Mouse (Mus musculus) stomach, postnatal 0 days (tissue): Measurements from ENCODE around the gene Grem2. TPM values are rescaled to one million over a fixed set of nuclear protein-coding genes. Genes with fewer than 3 reads are reported as not detected.

ENCODE experiments used
- ATAC-seq: fragments of 200-750 bp; cut with Nextera tagmentation; 2 replicates; pipeline ENCODE4 v1.8.0; 2017; ENCODE audit not compliant: low FRiP score, low TSS enrichment
- DNase-seq: peaks from one replicate; pipeline ENCODE4 v3.0.0-alpha.2; 2016; ENCODE audit warnings: low spot score
- H3K27ac ChIP-seq: fragments of 300-500 bp; sonication (generic); replicated peaks from 2 replicates; pipeline ENCODE4 v1.5.1; 2014; ENCODE audit warnings: mild to moderate bottlenecking, control low read depth
- H3K27me3 ChIP-seq: fragments of 300-500 bp; sonication (generic); 2 replicates; pipeline ENCODE4 v1.6.1; 2014; ENCODE audit warnings: low read length; ENCODE audit not compliant: control insufficient read depth, insufficient read depth
- H3K36me3 ChIP-seq: fragments of 300-500 bp; sonication (generic); 2 replicates; pipeline ENCODE4 v1.6.1; 2014; ENCODE audit warnings: low read length, mixed read lengths; ENCODE audit not compliant: control insufficient read depth, insufficient read depth
- H3K4me1 ChIP-seq: fragments of 300-500 bp; sonication (generic); replicated peaks from 2 replicates; pipeline ENCODE4 v1.6.1; 2014; ENCODE audit warnings: antibody characterized with exemption; ENCODE audit not compliant: control insufficient read depth, insufficient read depth
- H3K4me2 ChIP-seq: fragments of 300-500 bp; sonication (generic); replicated peaks from 2 replicates; pipeline ENCODE4 v1.6.1; 2014; ENCODE audit warnings: low read depth, mild to moderate bottlenecking, control low read depth, moderate library complexity
- H3K4me3 ChIP-seq: fragments of 300-500 bp; sonication (generic); 2 replicates; pipeline ENCODE4 v1.5.1; 2014; ENCODE audit warnings: low read depth, low read length, control low read depth
- H3K9ac ChIP-seq: fragments of 300-500 bp; sonication (generic); 2 replicates; pipeline ENCODE4 v1.6.1; 2014; ENCODE audit warnings: mild to moderate bottlenecking, low read length, control low read depth, mixed read lengths
- H3K9me3 ChIP-seq: fragments of 300-500 bp; sonication (generic); 2 replicates; pipeline ENCODE4 v1.6.1; 2016; ENCODE audit warnings: low read length; ENCODE audit not compliant: control insufficient read depth
- CTCF ChIP-seq: IDR thresholded peaks from 2 replicates; pipeline ENCODE4 v1.5.1; 2016; ENCODE audit warnings: antibody characterized with exemption, low read depth, mild to moderate bottlenecking, moderate library complexity
- EP300 ChIP-seq: optimal IDR thresholded peaks from 2 replicates; pipeline ENCODE3; 2016; ENCODE audit warnings: antibody characterized with exemption
- WGBS: fragments of 180-500 bp; shearing (Covaris S2); extraction: QIAGEN DNeasy Blood & Tissue Kit; methylation state at CpG from one replicate; pipeline ENCODE4 v1.1.7; 2014; 5-methylcytosine and 5-hydroxymethylcytosine counted together
- polyA plus RNA-seq: library from polyadenylated mRNA; unstranded; fragments of >200 nt; fragmentation: Nextera tagmentation; extraction: Ambion mirVana; gene quantifications from 2 replicates; pipeline ENCODE4 v1.2.1, GENCODE M21; 2015

Gene Grem2
- polyA plus RNA-seq, 1 experiment from 2014 or later = 5.4 TPM

- Histone ChIP-seq H3K36me3 (no peaks in the 10 kb centered on the region), H3K27ac (no peak overlapping the region), H3K4me1 (no peaks in the 10 kb centered on the region), H3K4me3 (no peak overlapping the region), H3K9me3 (no peaks in the 10 kb centered on the region), H3K27me3 (no peaks in the 10 kb centered on the region), H3K9ac (no peak overlapping the region), H3K4me2 (no peak overlapping the region)
- WGBS = 76% methylated on average over 5 of the region's 5 CpGs
- ATAC-seq (no peak), DNase-seq (no peak)
- peak; percentile 50 for TF ChIP-seq CTCF
- TF ChIP-seq EP300 = no peak
These were observed 3.3 kb downstream of the Grem2 start for GRCm38 (mm10) chr1:174918236-174918870.

GRCm38 (mm10) chr1:174909834-174910233 lies 11.8 kb downstream of the Grem2 start:
- H3K9me3 ChIP-seq = no peaks in the 10 kb centered on the region
- no peak overlapping the region for H3K9ac ChIP-seq
- no peak overlapping the region for H3K27ac ChIP-seq
- H3K36me3 ChIP-seq = no peaks in the 10 kb centered on the region
- DNase-seq = no peak
- no peak overlapping the region for H3K4me3 ChIP-seq
- no peak overlapping the region for H3K4me2 ChIP-seq
- H3K4me1 ChIP-seq = no peaks in the 10 kb centered on the region
- no peak for ATAC-seq
- H3K27me3 ChIP-seq = no peaks in the 10 kb centered on the region
- 78% methylated on average over 3 of the region's 3 CpGs for WGBS
- TF ChIP-seq CTCF (no peak), EP300 (no peak)

- WGBS = 73% methylated on average over 5 of the region's 5 CpGs
- Histone ChIP-seq H3K4me3 (no peak overlapping the region), H3K9ac (no peak overlapping the region), H3K27ac (no peak overlapping the region), H3K9me3 (no peaks in the 10 kb centered on the region), H3K4me2 (no peak overlapping the region), H3K36me3 (no peaks in the 10 kb centered on the region), H3K27me3 (no peaks in the 10 kb centered on the region), H3K4me1 (no peaks in the 10 kb centered on the region)
- DNase-seq (no peak), ATAC-seq (no peak)
- no peak for TF ChIP-seq CTCF
- no peak for TF ChIP-seq EP300
These were observed 13.4 kb downstream of the Grem2 start for GRCm38 (mm10) chr1:174908232-174908631.

GRCm38 (mm10) chr1:174907637-174908036 lies 14.0 kb downstream of the Grem2 start:
- Histone ChIP-seq H3K9me3 (no peaks in the 10 kb centered on the region), H3K36me3 (no peaks in the 10 kb centered on the region), H3K4me1 (no peaks in the 10 kb centered on the region), H3K9ac (no peak overlapping the region), H3K27ac (no peak overlapping the region), H3K4me2 (no peak overlapping the region), H3K27me3 (no peaks in the 10 kb centered on the region), H3K4me3 (no peak overlapping the region)
- DNase-seq (peak; percentile 49), ATAC-seq (peak; percentile 73)
- TF ChIP-seq CTCF = no peak
- TF ChIP-seq EP300 = no peak
- 48% methylated on average over 5 of the region's 5 CpGs for WGBS

- Histone ChIP-seq H3K4me2 (no peak overlapping the region), H3K9me3 (no peaks in the 10 kb centered on the region), H3K27ac (no peak overlapping the region), H3K9ac (no peak overlapping the region), H3K4me1 (no peaks in the 10 kb centered on the region), H3K36me3 (no peaks in the 10 kb centered on the region), H3K4me3 (no peak overlapping the region), H3K27me3 (no peaks in the 10 kb centered on the region)
- no peak for TF ChIP-seq CTCF
- no peak for TF ChIP-seq EP300
- DNase-seq = no peak
- no peak for ATAC-seq
- WGBS = 38% methylated on average over 1 of the region's 1 CpGs
These were observed 18.9 kb downstream of the Grem2 start for GRCm38 (mm10) chr1:174902755-174903154.

GRCm38 (mm10) chr1:174892471-174892870 lies 29.1 kb downstream of the Grem2 start:
- Histone ChIP-seq H3K27me3 (no peaks in the 10 kb centered on the region), H3K4me1 (no peaks in the 10 kb centered on the region), H3K9ac (no peak overlapping the region), H3K4me2 (no peak overlapping the region), H3K9me3 (no peaks in the 10 kb centered on the region), H3K27ac (no peak overlapping the region), H3K4me3 (no peak overlapping the region), H3K36me3 (no peaks in the 10 kb centered on the region)
- no peak for ATAC-seq
- 90% methylated on average over 7 of the region's 7 CpGs for WGBS
- DNase-seq = no peak
- TF ChIP-seq CTCF (no peak), EP300 (no peak)
